Mouse (Mus musculus): ENCODE results near the gene Pcyt1a. TPM values are rescaled to one million over a fixed set of nuclear protein-coding genes. Genes with fewer than 3 reads are reported as not detected.
"Not testable (repeated sequence)": the region's sequence is repeated elsewhere in the genome, so short reads cannot be mapped to it uniquely, and the experiment has no call there.

Gene Pcyt1a
- polyA plus RNA-seq, 1 experiment, result 6.2 TPM

DNA sequence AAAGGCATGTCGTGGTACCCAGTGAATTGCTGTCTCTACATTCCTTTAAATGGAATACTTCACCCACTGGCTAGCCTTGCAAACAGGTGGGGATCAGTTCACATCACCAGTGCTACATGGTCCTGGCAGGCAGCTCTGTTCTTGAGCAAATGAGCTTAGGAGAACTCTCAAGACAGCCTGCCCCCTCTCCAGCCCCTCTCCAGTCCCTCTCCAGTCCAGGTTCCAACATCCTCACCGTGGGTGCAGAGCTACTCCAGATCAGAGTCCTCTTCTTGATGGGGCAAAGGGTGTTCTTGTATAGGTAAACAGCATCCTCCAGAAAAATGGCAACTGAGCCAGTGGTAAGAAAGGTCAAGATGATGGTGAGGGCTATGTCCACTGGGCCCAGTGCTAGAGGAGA lies 48.7 kb downstream of the Pcyt1a start:
- peaks cover 2% of the 10 kb centered on the region for H3K4me1 ChIP-seq (ENCODE audit: control insufficient read depth)
- no peak overlapping the region for H3K4me3 ChIP-seq (replicated peaks)
- no peaks in the 10 kb centered on the region for H3K27me3 ChIP-seq (ENCODE audit: control insufficient read depth)
- no peaks in the 10 kb centered on the region for H3K9me3 ChIP-seq (ENCODE audit: control insufficient read depth, low read length)
- peaks cover 13% of the 10 kb centered on the region for H3K36me3 ChIP-seq (ENCODE audit: control insufficient read depth)
- no peak for TF ChIP-seq TAL1 (IDR thresholded peaks at IDR 0.05; ENCODE audit: low read length)
- TF ChIP-seq GATA1 (IDR thresholded peaks at IDR 0.05; ENCODE audit: low read length), result no peak

DNA sequence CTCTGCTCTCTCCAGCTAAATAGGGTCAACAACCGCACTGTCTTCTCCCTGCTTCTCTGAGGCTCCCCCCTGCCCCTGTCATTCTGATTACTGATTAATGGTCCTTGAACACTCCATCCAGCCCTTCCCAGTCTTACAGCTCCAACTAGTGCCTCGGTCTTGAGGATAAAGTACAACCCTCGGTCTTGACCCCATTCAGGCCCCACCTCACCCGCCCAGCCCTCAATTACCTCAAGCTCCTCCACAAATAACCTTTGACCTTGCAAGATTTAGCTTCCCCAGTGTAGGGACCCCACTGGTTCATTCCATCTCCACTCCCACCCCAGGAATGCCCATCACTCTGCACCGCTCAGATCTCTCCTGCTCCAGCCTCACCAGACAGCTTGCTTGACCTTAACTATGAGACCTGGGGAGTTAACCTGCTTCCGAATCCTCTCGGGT lies 53.7 kb downstream of the Pcyt1a start:
- no peak for TF ChIP-seq GATA1 (IDR thresholded peaks at IDR 0.05; ENCODE audit: low read length)
- TF ChIP-seq TAL1 (IDR thresholded peaks at IDR 0.05; ENCODE audit: low read length), result no peak
- Histone ChIP-seq H3K4me3 (replicated peaks) (no peak overlapping the region), H3K4me1 (ENCODE audit: control insufficient read depth) (peaks cover 45% of the 10 kb centered on the region), H3K9me3 (ENCODE audit: control insufficient read depth, low read length) (no peaks in the 10 kb centered on the region), H3K27me3 (ENCODE audit: control insufficient read depth) (no peaks in the 10 kb centered on the region), H3K36me3 (ENCODE audit: control insufficient read depth) (no peaks in the 10 kb centered on the region)

DNA sequence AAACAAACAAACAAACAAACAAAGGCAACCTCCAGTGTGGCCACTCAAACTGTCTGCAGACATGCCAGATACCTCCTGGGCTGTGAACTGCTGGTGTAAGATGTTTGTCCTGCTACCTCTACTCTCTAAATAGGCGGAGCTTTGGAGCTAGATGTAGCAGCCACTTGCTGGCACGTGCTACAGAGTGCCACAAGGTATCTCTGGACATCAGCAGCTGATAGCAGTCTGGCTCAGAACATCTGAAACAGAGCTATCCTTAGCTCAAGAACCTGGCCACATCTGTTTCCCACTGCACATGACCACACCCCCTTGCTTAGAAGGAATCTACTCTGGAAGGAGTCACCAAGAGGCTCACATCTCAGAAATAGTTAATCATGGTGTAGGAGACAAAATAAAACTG lies 54.5 kb downstream of the Pcyt1a start:
- H3K36me3 ChIP-seq (ENCODE audit: control insufficient read depth), result no peaks in the 10 kb centered on the region
- no peaks in the 10 kb centered on the region for H3K27me3 ChIP-seq (ENCODE audit: control insufficient read depth)
- peaks cover 45% of the 10 kb centered on the region for H3K4me1 ChIP-seq (ENCODE audit: control insufficient read depth)
- no peaks in the 10 kb centered on the region for H3K9me3 ChIP-seq (ENCODE audit: control insufficient read depth, low read length)
- TF ChIP-seq GATA1 (IDR thresholded peaks at IDR 0.05; ENCODE audit: low read length) (no peak), TAL1 (IDR thresholded peaks at IDR 0.05; ENCODE audit: low read length) (no peak)
- H3K4me3 ChIP-seq (replicated peaks), result no peak overlapping the region

DNA sequence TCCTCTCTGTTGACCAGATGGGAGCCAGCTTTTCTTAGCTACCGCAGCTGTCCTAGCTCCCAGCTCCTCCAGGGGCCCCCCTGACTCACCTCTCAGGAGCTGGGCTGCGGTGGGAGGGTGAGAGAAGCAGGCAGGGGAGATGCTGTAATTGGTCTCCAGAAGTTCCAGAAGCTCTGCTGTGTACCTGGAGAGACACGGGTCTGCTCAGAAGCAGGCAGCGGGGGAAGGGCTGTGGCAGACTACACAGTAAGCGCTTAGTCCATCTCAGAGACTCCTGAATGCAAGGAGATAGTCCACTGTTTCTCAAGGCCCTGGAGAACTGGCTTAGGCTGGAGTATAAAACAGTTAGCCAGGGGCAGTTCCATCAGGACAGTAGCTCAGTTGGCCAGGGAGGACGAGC lies 55.3 kb downstream of the Pcyt1a start:
- no peaks in the 10 kb centered on the region for H3K9me3 ChIP-seq (ENCODE audit: control insufficient read depth, low read length)
- peaks cover 45% of the 10 kb centered on the region for H3K4me1 ChIP-seq (ENCODE audit: control insufficient read depth)
- H3K4me3 ChIP-seq (replicated peaks), result no peak overlapping the region
- no peaks in the 10 kb centered on the region for H3K36me3 ChIP-seq (ENCODE audit: control insufficient read depth)
- no peaks in the 10 kb centered on the region for H3K27me3 ChIP-seq (ENCODE audit: control insufficient read depth)
- TF ChIP-seq TAL1 (IDR thresholded peaks at IDR 0.05; ENCODE audit: low read length), result no peak

DNA sequence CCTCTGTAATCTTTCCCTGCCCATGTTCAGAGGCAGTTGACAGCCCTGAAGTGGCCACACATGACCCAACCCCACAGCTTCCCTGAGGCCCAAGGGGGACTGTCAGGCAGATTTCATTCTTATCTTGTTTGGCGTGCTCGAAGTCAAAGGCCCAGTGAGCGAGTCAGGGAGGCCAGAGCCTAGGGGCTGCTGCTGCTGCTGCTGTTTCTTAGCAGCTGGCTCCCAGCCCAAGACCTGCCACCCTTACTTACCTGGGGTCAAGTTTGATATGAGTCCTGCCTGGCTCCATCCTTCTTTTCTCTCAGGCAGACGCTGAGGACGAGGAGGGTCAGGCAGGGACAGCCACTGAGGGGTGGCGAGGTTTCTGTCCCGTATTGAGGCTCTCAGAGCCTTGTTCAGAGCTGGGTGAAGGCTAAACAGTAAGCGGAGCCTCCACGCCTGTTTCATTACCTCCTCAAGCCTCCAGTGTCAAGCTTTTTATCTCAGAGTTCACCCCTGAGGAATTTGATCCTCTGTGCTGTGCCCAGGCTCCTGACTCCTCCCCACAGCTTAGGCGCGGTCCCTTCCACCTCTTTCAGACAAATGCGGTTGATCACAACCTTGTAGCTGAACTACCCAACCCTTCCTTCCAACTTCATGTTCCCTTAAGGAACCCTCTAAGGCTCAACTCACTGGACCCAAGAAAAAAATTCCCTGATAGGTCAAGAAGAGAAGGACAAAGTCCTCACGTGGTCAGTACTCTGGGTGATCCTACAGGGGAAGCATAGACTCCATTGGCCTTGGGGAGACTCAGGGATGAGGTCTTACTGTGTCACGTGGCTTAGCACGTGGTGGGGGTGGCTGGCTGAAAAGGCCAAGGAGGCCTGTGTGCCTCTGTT lies 56.8 kb downstream of the Pcyt1a start, which contains the start of gene Slc51a:
Gene Slc51a, minus strand, starts transcription at position 646 of the 878 bp plus-strand sequence.
- no peaks in the 10 kb centered on the region for H3K36me3 ChIP-seq (ENCODE audit: control insufficient read depth)
- peaks cover 45% of the 10 kb centered on the region for H3K4me1 ChIP-seq (ENCODE audit: control insufficient read depth)
- H3K9me3 ChIP-seq (ENCODE audit: control insufficient read depth, low read length), result no peaks in the 10 kb centered on the region
- H3K4me3 ChIP-seq (replicated peaks), result peak within 1 kb of the TSS; percentile 54
- TF ChIP-seq TAL1 (IDR thresholded peaks at IDR 0.05; ENCODE audit: low read length) (no peak), GATA1 (IDR thresholded peaks at IDR 0.05; ENCODE audit: low read length) (peak; percentile 47; the same call in 1 of the 2 replicates)
- no peaks in the 10 kb centered on the region for H3K27me3 ChIP-seq (ENCODE audit: control insufficient read depth)

DNA sequence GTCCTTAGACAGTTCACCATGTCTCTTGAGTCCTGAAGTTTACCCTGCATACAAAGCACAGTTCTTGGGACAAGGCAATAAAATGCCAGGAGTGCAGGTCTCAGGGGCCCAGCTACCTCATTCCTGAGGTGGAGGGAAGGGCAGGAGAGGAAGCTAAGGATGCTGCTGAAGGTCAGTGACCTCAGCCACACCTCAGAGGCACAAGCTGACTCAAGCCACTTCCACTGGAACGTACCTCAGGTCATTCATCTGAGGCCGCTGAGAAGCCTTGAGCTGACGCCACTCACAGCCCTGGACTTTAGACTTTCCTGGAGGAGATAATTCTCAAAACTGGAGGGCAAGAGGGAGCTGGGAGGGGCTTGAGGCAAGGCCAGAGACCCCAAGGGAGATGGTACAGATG lies 58.2 kb downstream of the Pcyt1a start:
- H3K4me1 ChIP-seq (ENCODE audit: control insufficient read depth), result peaks cover 45% of the 10 kb centered on the region
- no peak overlapping the region for H3K4me3 ChIP-seq (replicated peaks)
- H3K36me3 ChIP-seq (ENCODE audit: control insufficient read depth), result no peaks in the 10 kb centered on the region
- TF ChIP-seq TAL1 (IDR thresholded peaks at IDR 0.05; ENCODE audit: low read length), result no peak
- no peak for TF ChIP-seq GATA1 (IDR thresholded peaks at IDR 0.05; ENCODE audit: low read length)
- H3K9me3 ChIP-seq (ENCODE audit: control insufficient read depth, low read length), result no peaks in the 10 kb centered on the region
- no peaks in the 10 kb centered on the region for H3K27me3 ChIP-seq (ENCODE audit: control insufficient read depth)

DNA sequence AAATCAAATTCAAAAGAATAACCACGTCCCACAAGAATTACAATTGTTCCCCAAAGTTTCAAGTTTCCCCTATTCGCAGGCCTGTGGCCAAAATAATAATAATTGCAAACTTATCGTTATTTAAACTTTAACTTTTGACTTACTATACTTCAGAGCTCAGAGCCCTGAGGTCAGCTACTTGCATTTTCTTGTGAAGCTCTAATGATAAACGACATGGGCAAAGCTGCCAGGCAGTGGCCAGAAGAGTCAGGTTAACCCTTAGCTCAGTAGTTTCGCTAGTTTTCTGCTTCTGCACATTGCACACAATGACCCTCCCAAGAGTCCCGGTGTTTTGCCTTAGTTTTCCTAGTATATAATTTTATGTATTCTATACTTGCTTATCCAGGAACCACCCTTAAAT lies 63.6 kb downstream of the Pcyt1a start:
- not testable (repeated sequence) for H3K36me3 ChIP-seq (ENCODE audit: control insufficient read depth); H3K9me3 ChIP-seq (ENCODE audit: control insufficient read depth, low read length); H3K4me1 ChIP-seq (ENCODE audit: control insufficient read depth); H3K27me3 ChIP-seq (ENCODE audit: control insufficient read depth); H3K4me3 ChIP-seq (replicated peaks)

DNA sequence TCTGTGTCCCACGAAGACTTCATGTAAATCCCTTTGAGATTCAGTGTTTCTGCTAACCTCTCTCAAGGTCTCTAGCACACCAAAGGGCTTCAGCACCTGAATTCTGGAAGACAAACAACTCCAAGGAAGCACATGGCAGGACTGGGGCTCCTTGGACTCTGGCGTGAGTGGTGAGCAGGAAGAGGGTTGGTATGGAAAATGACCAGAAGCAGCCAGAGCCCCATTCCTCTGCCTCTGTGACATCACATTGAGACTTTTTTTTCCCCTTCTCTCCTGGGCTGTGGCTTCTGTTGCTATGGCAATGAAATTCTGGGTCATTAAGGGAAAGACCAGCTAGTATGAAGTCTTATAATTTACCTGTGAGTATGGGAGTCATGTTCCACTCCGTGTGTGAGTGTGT lies 65.2 kb downstream of the Pcyt1a start, which contains the start of gene Zdhhc19:
Gene Zdhhc19, plus strand, starts transcription at position 301 of the 400 bp plus-strand sequence.
- Histone ChIP-seq H3K9me3 (ENCODE audit: control insufficient read depth, low read length) (no peaks in the 10 kb centered on the region), H3K4me1 (ENCODE audit: control insufficient read depth) (peaks cover 10% of the 10 kb centered on the region), H3K36me3 (ENCODE audit: control insufficient read depth) (no peaks in the 10 kb centered on the region), H3K4me3 (replicated peaks) (no peak within 1 kb of the TSS), H3K27me3 (ENCODE audit: control insufficient read depth) (peaks cover 12% of the 10 kb centered on the region)
- TF ChIP-seq GATA1 (IDR thresholded peaks at IDR 0.05; ENCODE audit: low read length) (no peak), TAL1 (IDR thresholded peaks at IDR 0.05; ENCODE audit: low read length) (no peak)

DNA sequence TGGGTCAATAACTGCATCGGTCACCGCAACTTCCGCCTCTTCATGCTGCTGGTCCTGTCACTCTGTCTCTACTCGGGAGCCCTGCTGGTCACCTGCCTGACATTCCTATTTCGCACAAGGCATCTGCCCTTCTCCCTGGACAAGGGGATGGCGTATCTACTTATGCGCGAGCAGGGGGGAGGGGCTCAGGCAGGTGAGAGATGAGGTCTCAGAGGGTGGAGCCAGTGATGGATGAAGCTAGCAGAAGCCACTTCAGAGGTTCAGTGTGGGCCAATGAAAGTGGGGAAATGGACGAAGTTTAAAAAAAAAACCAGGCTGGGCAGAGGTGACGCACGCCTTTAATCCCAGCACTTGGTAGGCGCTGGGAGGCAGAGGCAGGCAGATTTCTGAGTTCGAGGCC lies 68.3 kb downstream of the Pcyt1a start:
- H3K4me3 ChIP-seq (replicated peaks), result no peak overlapping the region
- no peaks in the 10 kb centered on the region; the same call in 1 of the 2 replicates for H3K36me3 ChIP-seq (ENCODE audit: control insufficient read depth)
- H3K9me3 ChIP-seq (ENCODE audit: control insufficient read depth, low read length), result no peaks in the 10 kb centered on the region
- peaks cover 17% of the 10 kb centered on the region for H3K27me3 ChIP-seq (ENCODE audit: control insufficient read depth)
- TF ChIP-seq TAL1 (IDR thresholded peaks at IDR 0.05; ENCODE audit: low read length) (no peak), GATA1 (IDR thresholded peaks at IDR 0.05; ENCODE audit: low read length) (no peak)
- peaks cover 25% of the 10 kb centered on the region for H3K4me1 ChIP-seq (ENCODE audit: control insufficient read depth)

Data from erythroblast, embryonic 14.5 days (primary cell).